Comparison of ENCODE assay signal across 10 mouse cellular contexts in genomic region chr6:28831011-28831853, GRCm38 (mm10). TPM values are rescaled to one million over a fixed set of nuclear protein-coding genes. Genes with fewer than 3 reads are reported as not detected.
DNase-seq lines count a peak whose midpoint lies in the region; ATAC-seq and TF ChIP-seq lines count a peak whose summit lies in the region.
"Had no signal": no experiment of that assay in that cellular context is flagged by ENCODE, and none has a peak within 500 bp of the region (broad histone marks: within the 10 kb centered on the region; RNA-seq: fewer than 3 reads in every experiment).

Lrrc4 (minus strand) TSS chr6:28831747.

- peaks cover 29% of the 10 kb centered on the region for H3K4me1 ChIP-seq in heart, embryonic 13.5 days
- H3K4me1 ChIP-seq in ES-Bruce4 (ENCODE audit: control insufficient read depth, insufficient read depth, low read length), result peaks cover 2% of the 10 kb centered on the region
- H3K4me1 ChIP-seq in embryonic fibroblast, embryonic 13.5 days (ENCODE audit: control insufficient read depth, insufficient read depth, low read length), result 0 out of 2 replicates have a peak, but pooled peaks cover 7% of the 10 kb centered on the region
- peaks cover 11% of the 10 kb centered on the region for H3K4me1 ChIP-seq in small intestine, adult 2 months (ENCODE audit: control insufficient read depth, insufficient read depth, insufficient read length, low read length)

- no peaks in the 10 kb centered on the region for H3K36me3 ChIP-seq in heart, embryonic 13.5 days
- H3K36me3 ChIP-seq in ES-Bruce4 (ENCODE audit: control insufficient read depth, insufficient read depth, low read length, poor library complexity, severe bottlenecking), result no peaks in the 10 kb centered on the region
- no peaks in the 10 kb centered on the region; the same call in 1 of the 2 replicates for H3K36me3 ChIP-seq in small intestine, adult 2 months (ENCODE audit: control insufficient read depth, insufficient read depth, low read length)

- H3K4me2 ChIP-seq in heart, embryonic 13.5 days, result peak within 1 kb of the TSS; percentile 97

- DNase-seq in heart, adult 8-10 months (ENCODE audit: low spot score), result no peak
- no peak for DNase-seq in left cerebral cortex, postnatal 36 days (ENCODE audit: low spot score in 2 of 2)
- no peak for DNase-seq in spleen, adult 12 weeks (ENCODE audit: low spot score)

- peak within 1 kb of the TSS; percentile 71 for H3K4me3 ChIP-seq in heart, embryonic 13.5 days
- H3K4me3 ChIP-seq in ES-Bruce4 (ENCODE audit: low read depth, low read length), result peak within 1 kb of the TSS; percentile 71
- H3K4me3 ChIP-seq in embryonic fibroblast, embryonic 13.5 days (ENCODE audit: insufficient read depth, low read length), result peak within 1 kb of the TSS; percentile 34
- H3K4me3 ChIP-seq in small intestine, adult 2 months (ENCODE audit: low read depth, low read length), result peak within 1 kb of the TSS; percentile 76

- H3K9ac ChIP-seq in heart, embryonic 13.5 days, result peak within 1 kb of the TSS; percentile 85
- H3K9ac ChIP-seq in ES-Bruce4 (ENCODE audit: low read depth, poor library complexity, severe bottlenecking), result peak within 1 kb of the TSS; percentile 55

- intact Hi-C loops in left cerebral cortex, postnatal 36 days (cut with DNase I), result loop anchor here (5.0 to 10.0 kb wide), 4 partner anchors 74 to 314 kb away; no protein-coding TSS in a partner anchor

- H3K9me3 ChIP-seq in heart, embryonic 13.5 days, result no peaks in the 10 kb centered on the region
- H3K9me3 ChIP-seq in ES-Bruce4 (replicated peaks; ENCODE audit: control insufficient read depth, insufficient read depth, low read length, poor library complexity, severe bottlenecking), result no peaks in the 10 kb centered on the region

- 36% methylated on average over 27 of the region's 27 CpGs for WGBS in heart, embryonic 13.5 days
- 88% methylated on average over 27 of the region's 27 CpGs for WGBS in small intestine, adult 2 months

- peaks cover 26% of the 10 kb centered on the region for H3K27me3 ChIP-seq in heart, embryonic 13.5 days (replicated peaks)
- peaks cover 4% of the 10 kb centered on the region; the same call in 1 of the 2 replicates for H3K27me3 ChIP-seq in ES-Bruce4 (ENCODE audit: control insufficient read depth, insufficient read depth, low read length, poor library complexity, severe bottlenecking)
- H3K27me3 ChIP-seq in small intestine, adult 2 months (ENCODE audit: control insufficient read depth, insufficient read depth, low read length), result peaks cover 16% of the 10 kb centered on the region; the same call in 1 of the 2 replicates
- H3K27me3 ChIP-seq: Patski had no signal

- no peak within 1 kb of the TSS for H3K27ac ChIP-seq in heart, embryonic 13.5 days (replicated peaks)
- H3K27ac ChIP-seq in ES-Bruce4 (ENCODE audit: insufficient read depth, low read length), result no peak within 1 kb of the TSS
- H3K27ac ChIP-seq in embryonic fibroblast, embryonic 13.5 days (ENCODE audit: insufficient read depth, low read length), result no peak within 1 kb of the TSS
- H3K27ac ChIP-seq in small intestine, adult 2 months (ENCODE audit: insufficient read depth, low read depth, low read length), result no peak within 1 kb of the TSS
- H3K27ac ChIP-seq: macrophage had no signal

- TF ChIP-seq EP300 in ES-Bruce4 (IDR thresholded peaks at IDR 0.05; ENCODE audit: insufficient read depth, low read depth, low read length), result no peak

- no peak for TF ChIP-seq CTCF in ES-Bruce4 (IDR thresholded peaks at IDR 0.05; ENCODE audit: low read depth, low read length)
- no peak for TF ChIP-seq CTCF in embryonic fibroblast, embryonic 13.5 days (IDR thresholded peaks at IDR 0.05; ENCODE audit: borderline replicate concordance, insufficient read depth, low read length)
- no peak for TF ChIP-seq CTCF in small intestine, adult 2 months (IDR thresholded peaks at IDR 0.05; ENCODE audit: extremely low read depth, insufficient read length, insufficient replicate concordance, low read depth, low read length)

- no peak for TF ChIP-seq POLR2A in ES-Bruce4 (IDR thresholded peaks at IDR 0.05; ENCODE audit: insufficient read depth, low read length)
- no peak for TF ChIP-seq POLR2A in embryonic fibroblast, embryonic 13.5 days (IDR thresholded peaks at IDR 0.05; ENCODE audit: low read depth, low read length)
- no peak for TF ChIP-seq POLR2A in small intestine, adult 2 months (IDR thresholded peaks at IDR 0.05; ENCODE audit: low read depth, low read length)

- ATAC-seq in heart, embryonic 13.5 days (ENCODE audit: extremely low read depth, insufficient number of reproducible peaks, low FRiP score, low TSS enrichment), result no peak
- ATAC-seq in granulocyte monocyte progenitor cell, adult 5-6 weeks (replicated peaks; ENCODE audit: poor library complexity, severe bottlenecking), result no peak
- ATAC-seq: Patski had no signal

RNA-seq across cellular contexts. Expression of gene Lrrc4, which starts in this region (rescaled TPM):
- 0.40 and 0.41 TPM in 2 replicates for polyA plus RNA-seq in heart, embryonic 13.5 days (2015; fragmentation: Nextera tagmentation; extraction: Ambion mirVana)
- under 1 TPM; 0.62 to 0.98 (median 0.76) TPM for total RNA-seq in heart, adult 8-10 months (2022)
- polyA plus RNA-seq in ES-Bruce4 (2011; ENCODE audit: insufficient read depth, insufficient read length, low read depth, missing spikeins), result 0.61 and 0.72 TPM in 2 replicates
- 0.35 and 0.37 TPM in 2 replicates for polyA plus RNA-seq in embryonic fibroblast, embryonic 13.5 days (2011; ENCODE audit: insufficient read length, low read depth, missing spikeins)
- total RNA-seq in left cerebral cortex, postnatal 36 days (2021), result 100 to 1,000 TPM in 1 of 2 experiments, 10 to 100 TPM in 1; 95.8 to 105 TPM
- polyA plus RNA-seq in small intestine, adult 2 months (2012; rRNA removed), result 0.11 and 0.44 TPM in 2 replicates
- not detected in 2 replicates for total RNA-seq in granulocyte monocyte progenitor cell, adult 5-6 weeks (2014; fragmentation: Nextera tagmentation)
- 0.22 TPM in 1 of 2 replicates, not detected in the other for total RNA-seq in granulocyte monocyte progenitor cell, adult 5-6 weeks (2017)
- polyA plus RNA-seq: Patski had no signal

Comparison
In these comparisons a context has a peak if more than half of its experiments do, and no peak if none do; other contexts are left out.
1. RNA of gene Lrrc4 (total RNA-seq): 95.8 to 105 TPM in left cerebral cortex, postnatal 36 days; 0.62 to 0.98 TPM in heart, adult 8-10 months and 0.22 TPM in granulocyte monocyte progenitor cell, adult 5-6 weeks; every median in the first group is over 10 times any median in the second.
2. Peak in every context shown above with its lines, with median percentiles within 50 percentile points of each other: H3K4me3 ChIP-seq.